Mouse (Mus musculus) brain, adult 2 months (tissue): ENCODE results near the gene Hpn.
A peak's percentile ranks its signal among the peaks of the same experiment; 100 is the strongest.

Experiments
- DNase-seq: peaks from one replicate; pipeline ENCODE4 v3.0.0; 2011; ENCODE audit warnings: low read depth, low spot score

The Hpn gene

GRCm38 (mm10) chr7:31055354-31055824 lies 59.7 kb downstream of the Hpn start:
- peak; percentile 16 for DNase-seq

- DNase-seq, result no peak
Measured at GRCm38 (mm10) chr7:31054661-31055320, 60.3 kb downstream of the Hpn start.

GRCm38 (mm10) chr7:31053882-31054447 lies 61.1 kb downstream of the Hpn start:
- no peak for DNase-seq

- peak; percentile 85 for DNase-seq
Measured at GRCm38 (mm10) chr7:31052636-31053434, 62.3 kb downstream of the Hpn start.

- DNase-seq, result no peak
Measured at GRCm38 (mm10) chr7:31052251-31052635, 62.8 kb downstream of the Hpn start.

GRCm38 (mm10) chr7:31051321-31052021 lies 63.6 kb downstream of the Hpn start, which contains the start of gene Fxyd7:
Gene Fxyd7, minus strand, starts transcription at chr7:31051467.
- DNase-seq, result peak; percentile 35

GRCm38 (mm10) chr7:31050921-31051320 lies 64.2 kb downstream of the Hpn start:
- peak; percentile 73 for DNase-seq

GRCm38 (mm10) chr7:31050487-31050886 lies 64.6 kb downstream of the Hpn start:
- DNase-seq, result no peak

GRCm38 (mm10) chr7:31049846-31050281 lies 65.2 kb downstream of the Hpn start:
- peak; percentile 77 for DNase-seq

GRCm38 (mm10) chr7:31049135-31049845 lies 65.8 kb downstream of the Hpn start:
- peak; percentile 68 for DNase-seq
